ENCODE assay signal across 9 mouse cellular contexts in genomic region chrX:100493500-100494067, GRCm38 (mm10). TPM values are rescaled to one million over a fixed set of nuclear protein-coding genes. Genes with fewer than 3 reads are reported as not detected.
DNase-seq lines count a peak whose midpoint lies in the region; ATAC-seq and TF ChIP-seq lines count a peak whose summit lies in the region.
"Had no signal": no experiment of that assay in that cellular context is flagged by ENCODE, and none has a peak within 500 bp of the region (broad histone marks: within the 10 kb centered on the region; RNA-seq: fewer than 3 reads in every experiment).

No protein-coding gene starts in this region.

- peak overlapping the region; percentile 72 for H3K9ac ChIP-seq in heart, embryonic 13.5 days
- peak overlapping the region; percentile 68 for H3K9ac ChIP-seq in ES-E14 (ENCODE audit: insufficient read depth, low read depth, low read length, poor library complexity, severe bottlenecking)
- peak overlapping the region; percentile 51 for H3K9ac ChIP-seq in heart, postnatal 0 days (replicated peaks; ENCODE audit: low read depth, low read length)

- no peak for ATAC-seq in heart, embryonic 13.5 days (ENCODE audit: extremely low read depth, insufficient number of reproducible peaks, low FRiP score, low TSS enrichment)
- ATAC-seq in heart, postnatal 0 days (ENCODE audit: insufficient read depth, low read depth): peak; percentile 42

- in situ Hi-C loops in ES-E14 (cut with MboI; ENCODE audit: low sequenced_read_pairs in 2 of 2, unreplicated experiment in 2 of 2): no loop called here

- H3K4me3 ChIP-seq in heart, embryonic 13.5 days: peak overlapping the region; percentile 72
- H3K4me3 ChIP-seq in ES-E14 (ENCODE audit: insufficient read depth in 1 of 2, low read depth in 1 of 2, low read length in 2 of 2, poor library complexity in 1 of 2, severe bottlenecking in 1 of 2): peak overlapping the region; percentile 64 to 97
- peak overlapping the region; percentile 76 for H3K4me3 ChIP-seq in heart, postnatal 0 days (ENCODE audit: low read depth, low read length)
- H3K4me3 ChIP-seq in macrophage (ENCODE audit: inconsistent target): peak overlapping the region; percentile 80

- H3K4me1 ChIP-seq in heart, embryonic 13.5 days: peaks cover 8% of the 10 kb centered on the region
- H3K4me1 ChIP-seq in ES-E14 (ENCODE audit: control insufficient read depth in 2 of 2, insufficient read depth in 2 of 2, low read length in 2 of 2, poor library complexity in 1 of 2): no peaks in the 10 kb centered on the region
- no peaks in the 10 kb centered on the region for H3K4me1 ChIP-seq in heart, postnatal 0 days (ENCODE audit: control insufficient read depth, insufficient read depth)

- H3K4me2 ChIP-seq in heart, embryonic 13.5 days: peak overlapping the region; percentile 72
- peak overlapping the region; percentile 76 for H3K4me2 ChIP-seq in heart, postnatal 0 days (ENCODE audit: low read depth, low read length)

- no peak for TF ChIP-seq CTCF in heart, postnatal 0 days (IDR thresholded peaks at IDR 0.05; ENCODE audit: low read depth)

- H3K27me3 ChIP-seq in heart, embryonic 13.5 days (replicated peaks): 0 out of 2 replicates have a peak, but pooled peaks cover 7% of the 10 kb centered on the region
- no peaks in the 10 kb centered on the region for H3K27me3 ChIP-seq in heart, postnatal 0 days (ENCODE audit: control insufficient read depth, insufficient read depth, low read length)

- TF ChIP-seq EP300 in heart, postnatal 0 days (IDR thresholded peaks at IDR 0.05; ENCODE audit: low read depth): no peak

- intact Hi-C loops in heart, postnatal 25 days (cut with DNase I): no loop called here

- no peaks in the 10 kb centered on the region for H3K9me3 ChIP-seq in heart, embryonic 13.5 days
- no peaks in the 10 kb centered on the region for H3K9me3 ChIP-seq in ES-E14 (ENCODE audit: control insufficient read depth, insufficient read depth, low read depth, low read length)
- no peaks in the 10 kb centered on the region for H3K9me3 ChIP-seq in heart, postnatal 0 days (replicated peaks; ENCODE audit: control insufficient read depth, low read length)

- no peak overlapping the region for H3K27ac ChIP-seq in heart, embryonic 13.5 days (replicated peaks)
- H3K27ac ChIP-seq in ES-E14 (ENCODE audit: insufficient read depth, low read depth, low read length, poor library complexity, severe bottlenecking): no peak overlapping the region
- H3K27ac ChIP-seq in heart, postnatal 0 days (ENCODE audit: low read depth): no peak overlapping the region
- H3K27ac ChIP-seq in macrophage: no peak overlapping the region

- DNase-seq in heart, postnatal 25 days (ENCODE audit: low spot score): no peak
- DNase-seq in ES-E14 (ENCODE audit: low read depth, low spot score) (peak; percentile 3), MN1 (ENCODE audit: low spot score) (no peak)
- no peak for DNase-seq in heart, postnatal 0 days (ENCODE audit: low spot score)
- DNase-seq in right cerebral cortex, adult 18-20 months: no peak
- DNase-seq in adrenal gland, adult 2 months: no peak

- peaks cover 10% of the 10 kb centered on the region; the same call in 1 of the 2 replicates for H3K36me3 ChIP-seq in heart, embryonic 13.5 days
- H3K36me3 ChIP-seq in ES-E14 (ENCODE audit: control insufficient read depth, insufficient read depth, low read length, poor library complexity, severe bottlenecking) (peaks cover 2% of the 10 kb centered on the region; the same call in 1 of the 2 replicates), macrophage (ENCODE audit: inconsistent target) (no peaks in the 10 kb centered on the region)
- H3K36me3 ChIP-seq in heart, postnatal 0 days (replicated peaks; ENCODE audit: control insufficient read depth, insufficient read depth, low read length): peaks cover under 1% of the 10 kb centered on the region; the same call in 1 of the 2 replicates

- WGBS in heart, embryonic 13.5 days: 11% methylated on average over 22 of the region's 22 CpGs
- WGBS in heart, postnatal 0 days: 14% methylated on average over 22 of the region's 22 CpGs
- 31% methylated on average over 22 of the region's 22 CpGs for WGBS in macrophage (ENCODE audit: missing documents)

- H3K79me2 ChIP-seq in macrophage (ENCODE audit: inconsistent target): peaks cover 17% of the 10 kb centered on the region; the same call in 1 of the 2 replicates

TF ChIP-seq in ES-E14, 5 proteins besides CTCF, POLR2A, EP300 and RAD21:
- no peak for TF ChIP-seq ZC3H11A (IDR thresholded peaks at IDR 0.05; ENCODE audit: borderline replicate concordance, low read depth, low read length)
- no peak for TF ChIP-seq MAFK (IDR thresholded peaks at IDR 0.05; ENCODE audit: insufficient read depth, low read depth, low read length)
- TF ChIP-seq CHD2 (IDR thresholded peaks at IDR 0.05; ENCODE audit: low read depth, low read length): no peak
- no peak for TF ChIP-seq ZNF384 (IDR thresholded peaks at IDR 0.05; ENCODE audit: low read depth, low read length)
- no peak for TF ChIP-seq HCFC1 (IDR thresholded peaks at IDR 0.05; ENCODE audit: borderline replicate concordance, insufficient read depth, low read length)

RNA-seq across cellular contexts. Expression of gene Igbp1, which starts 0.5 kb away (rescaled TPM):
- 25.4 and 27.3 TPM in 2 replicates for polyA plus RNA-seq in heart, embryonic 13.5 days (2015; fragmentation: Nextera tagmentation; extraction: Ambion mirVana)
- 10 to 100 TPM; 37.5 to 39.7 TPM for total RNA-seq in heart, postnatal 25 days (2021)
- 83.4 and 118 TPM in 2 replicates for total RNA-seq in ES-E14 (2012; rRNA removed)
- total RNA-seq in heart, postnatal 0 days (2014; rRNA removed; ENCODE audit: low replicate concordance): 50.9 and 55.4 TPM in 2 replicates
- 29.6 and 30.2 TPM in 2 replicates for polyA plus RNA-seq in heart, postnatal 0 days (2015; fragmentation: Nextera tagmentation; extraction: Ambion mirVana)
- 10 to 100 TPM; 23.4 to 84.0 (median 58.5) TPM for total RNA-seq in macrophage (2018; cell fraction: chromatin; rRNA removed)
- total RNA-seq in macrophage (2018; cell fraction: cytosol; rRNA removed): 100 to 1,000 TPM in 13 of 26 experiments, 10 to 100 TPM in 13; 57.8 to 128 (median 99.0) TPM
- total RNA-seq in macrophage (2018; cell fraction: nucleus; rRNA removed): 100 to 1,000 TPM in 3 of 26 experiments, 10 to 100 TPM in 23; 33.6 to 117 (median 75.2) TPM
- 64.1 to 104 TPM (median 92.4 TPM) in 3 replicates for polyA plus RNA-seq in macrophage (2018)
- total RNA-seq in adrenal gland, adult 2 months (2021): 10 to 100 TPM; 60.0 to 69.0 TPM
- 5.7 and 6.7 TPM in 2 replicates for polyA plus RNA-seq in adrenal gland, adult 2 months (2012; rRNA removed)

RNA-seq across cellular contexts. Expression of gene Dgat2l6, which starts 31.1 kb away (rescaled TPM):
- not detected in 2 replicates for polyA plus RNA-seq in heart, embryonic 13.5 days (2015; fragmentation: Nextera tagmentation; extraction: Ambion mirVana)
- not detected for total RNA-seq in heart, postnatal 25 days (2021)
- total RNA-seq in ES-E14 (2012; rRNA removed): not detected in 2 replicates
- total RNA-seq in heart, postnatal 0 days (2014; rRNA removed; ENCODE audit: low replicate concordance): not detected in 2 replicates
- not detected in 2 replicates for polyA plus RNA-seq in heart, postnatal 0 days (2015; fragmentation: Nextera tagmentation; extraction: Ambion mirVana)
- under 1 TPM in 2 of 26 experiments, not detected in 24; 0.13 to 0.16 TPM for total RNA-seq in macrophage (2018; cell fraction: chromatin; rRNA removed)
- not detected for total RNA-seq in macrophage (2018; cell fraction: cytosol; rRNA removed)
- total RNA-seq in macrophage (2018; cell fraction: nucleus; rRNA removed): under 1 TPM in 2 of 26 experiments, not detected in 24; 0.24 to 0.46 TPM
- polyA plus RNA-seq in macrophage (2018): not detected in 3 replicates
- total RNA-seq in adrenal gland, adult 2 months (2021): not detected
- not detected in 2 replicates for polyA plus RNA-seq in adrenal gland, adult 2 months (2012; rRNA removed)
- polyA plus RNA-seq: gonadal fat pad, adult 2 months had no signal

RNA-seq across cellular contexts. Expression of gene Awat2, which starts 51.1 kb away (rescaled TPM):
- polyA plus RNA-seq in heart, embryonic 13.5 days (2015; fragmentation: Nextera tagmentation; extraction: Ambion mirVana): not detected in 2 replicates
- total RNA-seq in heart, postnatal 25 days (2021): not detected
- total RNA-seq in ES-E14 (2012; rRNA removed): 1.2 and 1.6 TPM in 2 replicates
- total RNA-seq in heart, postnatal 0 days (2014; rRNA removed; ENCODE audit: low replicate concordance): not detected in 2 replicates
- 0.07 TPM in 1 of 2 replicates, not detected in the other for polyA plus RNA-seq in heart, postnatal 0 days (2015; fragmentation: Nextera tagmentation; extraction: Ambion mirVana)
- total RNA-seq in macrophage (2018; cell fraction: chromatin; rRNA removed): 1 to 10 TPM in 3 of 26 experiments, under 1 TPM in 9, not detected in 14; 0.38 to 1.4 (median 0.62) TPM
- under 1 TPM in 16 of 26 experiments, not detected in 10; 0.09 to 0.48 (median 0.30) TPM for total RNA-seq in macrophage (2018; cell fraction: cytosol; rRNA removed)
- total RNA-seq in macrophage (2018; cell fraction: nucleus; rRNA removed): 1 to 10 TPM in 2 of 26 experiments, under 1 TPM in 9, not detected in 15; 0.23 to 1.1 (median 0.50) TPM
- polyA plus RNA-seq in macrophage (2018): not detected in 3 replicates
- total RNA-seq in adrenal gland, adult 2 months (2021): under 1 TPM; 0.40 to 0.83 TPM
- 0.30 and 0.42 TPM in 2 replicates for polyA plus RNA-seq in adrenal gland, adult 2 months (2012; rRNA removed)
